Mouse (Mus musculus) forebrain, embryonic 13.5 days (tissue): ENCODE data around the gene Gm4201. TPM values are rescaled to one million over a fixed set of nuclear protein-coding genes. Genes with fewer than 3 reads are reported as not detected.
"Not testable (repeated sequence)": the region's sequence is repeated elsewhere in the genome, so short reads cannot be mapped to it uniquely, and the experiment has no call there.

ENCODE experiments used
- ATAC-seq: fragments of 200-750 bp; cut with Nextera tagmentation; 2 replicates; pipeline ENCODE4 v1.8.0; 2017
- H3K27ac ChIP-seq: fragments of 300-500 bp; sonication (generic); 2 replicates; pipeline ENCODE4 v1.5.1; 2015; ENCODE audit warnings: inconsistent platforms, mild to moderate bottlenecking, moderate library complexity
- H3K27me3 ChIP-seq: fragments of 300-500 bp; sonication (generic); 2 replicates; pipeline ENCODE4 v1.6.1; 2015; ENCODE audit warnings: mild to moderate bottlenecking, inconsistent platforms
- H3K36me3 ChIP-seq: fragments of 300-500 bp; sonication (generic); 2 replicates; pipeline ENCODE4 v1.6.1; 2015; ENCODE audit warnings: mild to moderate bottlenecking, inconsistent platforms; ENCODE audit not compliant: poor library complexity, severe bottlenecking
- H3K4me1 ChIP-seq: fragments of 300-500 bp; sonication (generic); 2 replicates; pipeline ENCODE4 v1.6.1; 2015; ENCODE audit warnings: inconsistent platforms
- H3K4me2 ChIP-seq: fragments of 300-500 bp; sonication (generic); 2 replicates; pipeline ENCODE4 v1.6.1; 2015; ENCODE audit warnings: inconsistent platforms, mild to moderate bottlenecking, moderate library complexity
- H3K4me3 ChIP-seq: fragments of 300-500 bp; sonication (generic); 2 replicates; pipeline ENCODE4 v1.5.1; 2015; ENCODE audit warnings: mild to moderate bottlenecking, inconsistent platforms
- H3K9ac ChIP-seq: fragments of 300-500 bp; sonication (generic); 2 replicates; pipeline ENCODE4 v1.6.1; 2015; ENCODE audit warnings: mild to moderate bottlenecking, inconsistent platforms
- H3K9me3 ChIP-seq: fragments of 300-500 bp; sonication (generic); replicated peaks from 2 replicates; pipeline ENCODE4 v1.6.1; 2016; ENCODE audit warnings: inconsistent platforms
- WGBS: fragments of 180-500 bp; shearing (Covaris S2); methylation state at CpG from one replicate; pipeline ENCODE4 v1.1.7; 2015; 5-methylcytosine and 5-hydroxymethylcytosine counted together
- polyA plus RNA-seq: library from polyadenylated mRNA; unstranded; fragments of >200 nt; fragmentation: Nextera tagmentation; extraction: Ambion mirVana; gene quantifications from 2 replicates; pipeline ENCODE4 v1.2.1, GENCODE M21; 2015

Gm4201 gene
- polyA plus RNA-seq = not detected in 2 replicates

- not testable (repeated sequence) for H3K36me3 ChIP-seq, ATAC-seq, H3K4me3 ChIP-seq, H3K4me2 ChIP-seq, H3K27me3 ChIP-seq, H3K4me1 ChIP-seq, H3K9ac ChIP-seq, H3K27ac ChIP-seq, H3K9me3 ChIP-seq
- no CpG with 5 or more reads among the region's 3 CpGs for WGBS
Observed at GRCm38 (mm10) chr7:22565243-22565642, at the start of gene Gm4201. TSS of gene Gm4201 (minus strand) at chr7:22565343.

- not testable (repeated sequence) for H3K4me2 ChIP-seq, H3K4me3 ChIP-seq, H3K27ac ChIP-seq, H3K36me3 ChIP-seq, H3K4me1 ChIP-seq, H3K9me3 ChIP-seq, H3K9ac ChIP-seq, ATAC-seq, H3K27me3 ChIP-seq
- WGBS = 77% methylated on average over 2 of the region's 4 CpGs
Observed at GRCm38 (mm10) chr7:22588027-22588426, 22.9 kb upstream of the Gm4201 start, which contains the start of gene Gm4565. TSS of gene Gm4565 (minus strand) at chr7:22588127.

- H3K9me3 ChIP-seq, H3K4me2 ChIP-seq, H3K27me3 ChIP-seq, H3K9ac ChIP-seq, H3K4me1 ChIP-seq, ATAC-seq, H3K36me3 ChIP-seq, H3K27ac ChIP-seq, H3K4me3 ChIP-seq: not testable (repeated sequence)
- no CpG with 5 or more reads among the region's 1 CpGs for WGBS
Observed at GRCm38 (mm10) chr7:22534787-22535186, 30.4 kb downstream of the Gm4201 start, which contains the start of gene Gm8677. TSS of gene Gm8677 (minus strand) at chr7:22534887.

DNA sequence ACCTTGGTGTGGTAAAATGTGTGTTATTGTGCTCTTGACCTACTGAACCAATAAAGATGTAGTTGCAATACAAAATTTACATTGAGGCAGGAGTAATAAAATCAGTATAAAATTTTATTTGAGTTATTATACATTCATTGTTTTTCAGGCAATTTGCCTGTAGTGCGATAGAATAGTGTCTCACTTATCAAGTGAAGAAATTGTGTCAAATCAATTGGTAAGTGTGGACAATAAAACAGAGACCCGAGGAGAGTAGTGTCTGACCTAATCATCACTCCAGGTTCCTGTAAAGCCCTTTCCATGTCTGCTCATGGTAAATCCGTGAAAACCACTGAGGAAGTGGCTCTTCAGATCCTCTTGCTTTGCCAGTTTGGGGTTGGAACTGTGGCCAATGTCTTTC is 42.5 kb downstream of the Gm4201 start, which contains the start of gene Vmn1r152:
TSS of gene Vmn1r152 (plus strand) at position 301 of the 400 bp plus-strand sequence.
- not testable (repeated sequence) for H3K4me3 ChIP-seq, H3K36me3 ChIP-seq, H3K27ac ChIP-seq, H3K27me3 ChIP-seq, H3K9ac ChIP-seq, ATAC-seq, H3K9me3 ChIP-seq, H3K4me1 ChIP-seq, H3K4me2 ChIP-seq
- no CpG with 5 or more reads among the region's 3 CpGs for WGBS

Other genes with a start within 250 kb of the Gm4201 start
- gene Gm4187, start 235.6 kb downstream of the Gm4201 start, polyA plus RNA-seq = not detected in 2 replicates
- not detected in 2 replicates for gene Gm8660, start 194.3 kb downstream of the Gm4201 start, polyA plus RNA-seq
- not detected in 2 replicates for gene Vmn1r148, start 151.8 kb downstream of the Gm4201 start, polyA plus RNA-seq
- gene Vmn1r149, start 127.1 kb downstream of the Gm4201 start, polyA plus RNA-seq = not detected in 2 replicates
- gene Gm10665, start 101.3 kb downstream of the Gm4201 start, polyA plus RNA-seq = not detected in 2 replicates
- not detected in 2 replicates for gene Vmn1r151, start 65.7 kb downstream of the Gm4201 start, polyA plus RNA-seq
- gene Vmn1r152, start 42.4 kb downstream of the Gm4201 start, polyA plus RNA-seq = not detected in 2 replicates
- gene Gm8677, start 30.5 kb downstream of the Gm4201 start, polyA plus RNA-seq = not detected in 2 replicates
- gene Gm4565, start 22.8 kb upstream of the Gm4201 start, polyA plus RNA-seq = not detected in 2 replicates
- gene Vmn1r155, start 92.7 kb upstream of the Gm4201 start, polyA plus RNA-seq = not detected in 2 replicates
- not detected in 2 replicates for gene Gm8693, start 127.0 kb upstream of the Gm4201 start, polyA plus RNA-seq
- not detected in 2 replicates for gene Gm4567, start 154.4 kb upstream of the Gm4201 start, polyA plus RNA-seq
- gene Vmn1r157, start 196.4 kb upstream of the Gm4201 start, polyA plus RNA-seq = not detected in 2 replicates
- gene Vmn1r158, start 225.4 kb upstream of the Gm4201 start, polyA plus RNA-seq = not detected in 2 replicates